Mouse (Mus musculus): Measurements from ENCODE around the gene Ppp1r12c. TPM values are rescaled to one million over a fixed set of nuclear protein-coding genes. Genes with fewer than 3 reads are reported as not detected.

Gene Ppp1r12c
- polyA plus RNA-seq, 1 experiment from 2014 or later = 52.4 TPM

DNA sequence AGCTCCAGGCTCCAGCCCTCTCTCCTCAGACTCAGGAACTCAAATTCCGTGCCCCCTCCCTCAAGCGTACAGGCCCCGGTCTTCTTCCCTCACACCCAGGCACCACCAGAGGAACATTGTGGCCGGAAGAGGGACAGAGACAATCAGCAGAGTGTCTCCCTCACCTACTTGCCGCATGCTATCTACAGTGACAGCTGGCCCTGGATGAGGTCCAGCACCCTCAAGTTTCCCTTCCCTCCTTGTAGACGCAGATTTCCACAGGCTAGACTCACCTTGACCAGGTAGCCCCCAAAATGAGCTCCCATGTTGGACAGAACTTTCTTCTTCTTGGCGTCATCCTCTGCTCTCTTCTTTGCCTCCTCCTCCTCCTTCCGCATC is 7.2 kb upstream of the Ppp1r12c start:
- Histone ChIP-seq H3K9ac (replicated peaks; ENCODE audit: low read depth, low read length) (no peak overlapping the region), H3K4me2 (ENCODE audit: low read depth, low read length) (no peak overlapping the region), H3K4me3 (ENCODE audit: low read depth, low read length) (no peak overlapping the region), H3K9me3 (ENCODE audit: control insufficient read depth, low read length) (no peaks in the 10 kb centered on the region), H3K27ac (ENCODE audit: low read depth, low read length) (no peak overlapping the region), H3K36me3 (ENCODE audit: control insufficient read depth, insufficient read depth, low read length) (no peaks in the 10 kb centered on the region), H3K27me3 (ENCODE audit: control insufficient read depth, insufficient read depth, low read length) (no peaks in the 10 kb centered on the region), H3K4me1 (ENCODE audit: control insufficient read depth, insufficient read depth, low read length) (no peaks in the 10 kb centered on the region)
- no peak for ATAC-seq (ENCODE audit: low read depth)
- WGBS = 94% methylated on average over 8 of the region's 8 CpGs

DNA sequence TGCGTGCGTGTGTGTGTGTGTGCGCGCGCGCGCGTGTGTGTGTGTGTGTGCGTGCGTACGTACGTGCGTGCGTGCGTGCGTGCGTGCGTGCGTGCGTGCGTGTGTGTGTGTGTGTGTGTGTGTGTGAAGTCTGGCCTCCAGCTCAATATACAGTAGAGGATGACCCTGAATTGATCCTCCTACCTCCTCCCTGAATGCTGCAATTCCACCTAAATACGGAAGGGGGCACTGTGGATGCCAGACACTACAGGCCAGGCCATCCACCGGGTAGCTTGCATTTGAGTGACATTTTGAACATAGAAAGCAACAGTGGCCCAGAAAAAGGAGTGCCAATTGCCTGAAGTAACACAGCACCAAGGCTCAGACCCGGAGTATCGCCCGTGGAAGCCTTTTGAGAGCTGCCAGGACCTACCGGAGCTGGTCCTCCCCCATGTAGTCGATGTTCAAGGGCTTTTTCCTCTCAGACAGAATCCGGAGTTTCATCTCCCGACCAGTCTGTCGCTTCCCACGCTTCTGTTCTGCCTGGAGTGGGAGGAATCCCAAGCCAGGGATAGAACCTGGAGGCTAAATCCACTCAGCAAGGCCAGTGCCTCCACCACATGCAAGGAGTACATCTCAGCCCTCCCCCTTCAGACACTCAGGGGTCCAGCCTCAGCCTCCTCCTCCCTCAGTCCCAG is 6.7 kb upstream of the Ppp1r12c start:
- 78% methylated on average over 32 of the region's 32 CpGs for WGBS
- no peaks in the 10 kb centered on the region for H3K4me1 ChIP-seq (ENCODE audit: control insufficient read depth, insufficient read depth, low read length)
- H3K4me2 ChIP-seq (ENCODE audit: low read depth, low read length) = no peak overlapping the region
- H3K9ac ChIP-seq (replicated peaks; ENCODE audit: low read depth, low read length) = no peak overlapping the region
- H3K27ac ChIP-seq (ENCODE audit: low read depth, low read length) = no peak overlapping the region
- no peak overlapping the region for H3K4me3 ChIP-seq (ENCODE audit: low read depth, low read length)
- no peak for ATAC-seq (ENCODE audit: low read depth)
- H3K36me3 ChIP-seq (ENCODE audit: control insufficient read depth, insufficient read depth, low read length) = no peaks in the 10 kb centered on the region
- no peaks in the 10 kb centered on the region for H3K9me3 ChIP-seq (ENCODE audit: control insufficient read depth, low read length)
- no peaks in the 10 kb centered on the region for H3K27me3 ChIP-seq (ENCODE audit: control insufficient read depth, insufficient read depth, low read length)

DNA sequence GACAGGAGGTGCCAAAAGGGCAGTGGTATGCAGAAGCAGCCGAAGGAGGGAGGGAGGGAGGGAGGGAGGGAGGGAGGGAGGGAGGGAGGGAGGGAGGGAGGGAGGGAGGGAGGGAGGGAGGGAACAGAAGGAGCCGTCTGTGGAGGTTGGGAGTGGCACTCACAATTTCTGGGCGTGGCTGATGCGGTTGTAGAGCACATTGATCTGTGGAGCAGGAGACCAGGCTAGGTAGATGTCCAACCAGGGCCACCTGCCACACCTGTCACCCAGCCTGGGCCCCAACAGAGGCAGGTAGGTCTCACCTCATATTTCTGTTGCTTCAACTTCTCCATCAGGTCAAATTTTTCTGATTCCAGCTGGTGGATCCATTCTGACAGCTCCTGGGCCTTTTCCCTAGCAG is 5.7 kb upstream of the Ppp1r12c start:
- Histone ChIP-seq H3K4me2 (ENCODE audit: low read depth, low read length) (no peak overlapping the region), H3K9me3 (ENCODE audit: control insufficient read depth, low read length) (no peaks in the 10 kb centered on the region), H3K9ac (replicated peaks; ENCODE audit: low read depth, low read length) (no peak overlapping the region), H3K4me1 (ENCODE audit: control insufficient read depth, insufficient read depth, low read length) (no peaks in the 10 kb centered on the region), H3K4me3 (ENCODE audit: low read depth, low read length) (no peak overlapping the region), H3K27me3 (ENCODE audit: control insufficient read depth, insufficient read depth, low read length) (no peaks in the 10 kb centered on the region), H3K27ac (ENCODE audit: low read depth, low read length) (no peak overlapping the region), H3K36me3 (ENCODE audit: control insufficient read depth, insufficient read depth, low read length) (no peaks in the 10 kb centered on the region)
- ATAC-seq (ENCODE audit: low read depth) = no peak
- WGBS = 64% methylated on average over 3 of the region's 4 CpGs

GRCm38 (mm10) chr7:4504646-4505435 is 3.4 kb upstream of the Ppp1r12c start:
- Histone ChIP-seq H3K9ac (replicated peaks; ENCODE audit: low read depth, low read length) (no peak overlapping the region), H3K27ac (ENCODE audit: low read depth, low read length) (no peak overlapping the region), H3K4me1 (ENCODE audit: control insufficient read depth, insufficient read depth, low read length) (peaks cover 5% of the 10 kb centered on the region), H3K36me3 (ENCODE audit: control insufficient read depth, insufficient read depth, low read length) (no peaks in the 10 kb centered on the region), H3K4me3 (ENCODE audit: low read depth, low read length) (no peak overlapping the region), H3K9me3 (ENCODE audit: control insufficient read depth, low read length) (no peaks in the 10 kb centered on the region), H3K27me3 (ENCODE audit: control insufficient read depth, insufficient read depth, low read length) (no peaks in the 10 kb centered on the region), H3K4me2 (ENCODE audit: low read depth, low read length) (no peak overlapping the region)
- ATAC-seq (ENCODE audit: low read depth) = no peak
- 62% methylated on average over 11 of the region's 11 CpGs for WGBS

DNA sequence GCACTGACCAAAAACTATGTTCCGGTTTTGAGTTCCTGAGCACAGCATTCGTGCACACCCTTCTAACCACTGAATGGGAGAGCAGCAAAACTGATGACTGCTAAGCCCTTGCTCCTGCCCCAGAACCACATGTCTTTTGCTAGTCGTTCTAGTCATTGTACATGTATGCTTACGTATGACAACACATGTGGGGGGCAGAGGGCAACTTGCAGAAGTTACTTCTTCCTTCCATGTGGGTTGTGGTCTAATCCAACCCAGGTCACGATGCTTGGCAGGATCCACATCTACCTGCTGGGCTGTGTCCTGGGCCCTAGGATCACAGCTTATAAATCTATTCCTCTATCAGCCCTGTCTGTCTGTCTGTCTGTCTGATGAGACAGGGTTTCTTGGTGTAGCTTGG is 2.4 kb upstream of the Ppp1r12c start:
- Histone ChIP-seq H3K4me3 (ENCODE audit: low read depth, low read length) (no peak overlapping the region), H3K9ac (replicated peaks; ENCODE audit: low read depth, low read length) (no peak overlapping the region), H3K36me3 (ENCODE audit: control insufficient read depth, insufficient read depth, low read length) (no peaks in the 10 kb centered on the region), H3K4me2 (ENCODE audit: low read depth, low read length) (no peak overlapping the region), H3K9me3 (ENCODE audit: control insufficient read depth, low read length) (no peaks in the 10 kb centered on the region), H3K27me3 (ENCODE audit: control insufficient read depth, insufficient read depth, low read length) (no peaks in the 10 kb centered on the region), H3K27ac (ENCODE audit: low read depth, low read length) (no peak overlapping the region), H3K4me1 (ENCODE audit: control insufficient read depth, insufficient read depth, low read length) (peaks cover 14% of the 10 kb centered on the region)
- 87% methylated on average over 5 of the region's 5 CpGs for WGBS
- no peak for ATAC-seq (ENCODE audit: low read depth)

- Histone ChIP-seq H3K36me3 (ENCODE audit: control insufficient read depth, insufficient read depth, low read length) (0 out of 2 replicates have a peak, but pooled peaks cover 2% of the 10 kb centered on the region), H3K4me3 (ENCODE audit: low read depth, low read length) (no peak overlapping the region), H3K4me2 (ENCODE audit: low read depth, low read length) (no peak overlapping the region), H3K27ac (ENCODE audit: low read depth, low read length) (no peak overlapping the region), H3K9me3 (ENCODE audit: control insufficient read depth, low read length) (no peaks in the 10 kb centered on the region), H3K9ac (replicated peaks; ENCODE audit: low read depth, low read length) (no peak overlapping the region), H3K4me1 (ENCODE audit: control insufficient read depth, insufficient read depth, low read length) (peaks cover 21% of the 10 kb centered on the region), H3K27me3 (ENCODE audit: control insufficient read depth, insufficient read depth, low read length) (no peaks in the 10 kb centered on the region)
- no peak for ATAC-seq (ENCODE audit: low read depth)
- WGBS = 81% methylated on average over 4 of the region's 4 CpGs
These were observed 1.6 kb upstream of the Ppp1r12c start for GRCm38 (mm10) chr7:4503100-4503499.

GRCm38 (mm10) chr7:4502421-4503090 is 1.1 kb upstream of the Ppp1r12c start:
- Histone ChIP-seq H3K27me3 (ENCODE audit: control insufficient read depth, insufficient read depth, low read length) (no peaks in the 10 kb centered on the region), H3K9ac (replicated peaks; ENCODE audit: low read depth, low read length) (no peak overlapping the region; the same call in 1 of the 2 replicates), H3K4me3 (ENCODE audit: low read depth, low read length) (peak overlapping the region; percentile 76), H3K4me2 (ENCODE audit: low read depth, low read length) (peak overlapping the region; percentile 92), H3K4me1 (ENCODE audit: control insufficient read depth, insufficient read depth, low read length) (peaks cover 27% of the 10 kb centered on the region), H3K36me3 (ENCODE audit: control insufficient read depth, insufficient read depth, low read length) (0 out of 2 replicates have a peak, but pooled peaks cover 2% of the 10 kb centered on the region), H3K27ac (ENCODE audit: low read depth, low read length) (peak overlapping the region; percentile 89), H3K9me3 (ENCODE audit: control insufficient read depth, low read length) (no peaks in the 10 kb centered on the region)
- 17% methylated on average over 14 of the region's 14 CpGs for WGBS
- ATAC-seq (ENCODE audit: low read depth) = peak; percentile 13

DNA sequence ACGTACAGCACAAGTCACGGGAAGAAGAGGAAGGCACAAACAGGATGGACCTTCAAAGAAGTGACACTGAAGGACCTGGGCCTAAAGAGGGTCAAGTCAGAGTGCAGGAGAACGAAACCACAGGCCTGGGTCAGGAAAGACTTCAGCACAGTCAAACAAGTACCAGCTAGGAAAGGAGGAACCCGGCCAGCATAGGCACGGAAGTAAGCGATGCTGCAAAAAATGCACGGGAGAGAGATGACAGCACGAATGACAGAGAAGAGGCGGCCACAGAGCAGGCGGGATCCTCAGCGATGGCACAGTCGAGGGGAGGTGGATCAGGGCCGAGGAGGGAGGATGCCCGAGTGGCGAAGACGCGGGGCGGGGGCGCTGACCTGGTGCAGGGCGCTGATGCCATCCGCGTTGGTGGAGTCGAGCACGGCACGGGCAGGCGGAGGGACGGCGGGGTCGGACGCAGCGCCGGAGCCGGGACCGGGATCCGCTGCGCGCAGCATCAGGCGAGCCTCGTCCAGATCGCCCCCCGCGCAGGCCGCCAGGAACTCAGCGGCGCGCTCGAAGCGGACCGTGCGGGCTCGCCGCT is 498 bp downstream of the Ppp1r12c start:
- ATAC-seq (ENCODE audit: low read depth) = peak; percentile 57
- under 1% methylated on average over 14 of the region's 52 CpGs for WGBS
- no peaks in the 10 kb centered on the region for H3K27me3 ChIP-seq (ENCODE audit: control insufficient read depth, insufficient read depth, low read length)

More for the DNA sequence above, 498 bp downstream of the Ppp1r12c start:
- no peaks in the 10 kb centered on the region for H3K9me3 ChIP-seq (ENCODE audit: control insufficient read depth, low read length)
- peak overlapping the region; percentile 76 for H3K4me3 ChIP-seq (ENCODE audit: low read depth, low read length)
- peaks cover 6% of the 10 kb centered on the region; the same call in 1 of the 2 replicates for H3K36me3 ChIP-seq (ENCODE audit: control insufficient read depth, insufficient read depth, low read length)
- peak overlapping the region; percentile 95 for H3K9ac ChIP-seq (replicated peaks; ENCODE audit: low read depth, low read length)
- peaks cover 28% of the 10 kb centered on the region for H3K4me1 ChIP-seq (ENCODE audit: control insufficient read depth, insufficient read depth, low read length)
- peak overlapping the region; percentile 89 for H3K27ac ChIP-seq (ENCODE audit: low read depth, low read length)
- peak overlapping the region; percentile 92 for H3K4me2 ChIP-seq (ENCODE audit: low read depth, low read length)
